Mouse (Mus musculus) frontal cortex, postnatal 25 days (tissue): ENCODE results near the gene Pla2g4a.

Source experiments
- DNase-seq, 2 experiments: peaks; one replicate each; pipeline ENCODE4 v3.0.0; 2022; ENCODE audit warnings: low spot score in 2 of 2

The Pla2g4a gene

DNA sequence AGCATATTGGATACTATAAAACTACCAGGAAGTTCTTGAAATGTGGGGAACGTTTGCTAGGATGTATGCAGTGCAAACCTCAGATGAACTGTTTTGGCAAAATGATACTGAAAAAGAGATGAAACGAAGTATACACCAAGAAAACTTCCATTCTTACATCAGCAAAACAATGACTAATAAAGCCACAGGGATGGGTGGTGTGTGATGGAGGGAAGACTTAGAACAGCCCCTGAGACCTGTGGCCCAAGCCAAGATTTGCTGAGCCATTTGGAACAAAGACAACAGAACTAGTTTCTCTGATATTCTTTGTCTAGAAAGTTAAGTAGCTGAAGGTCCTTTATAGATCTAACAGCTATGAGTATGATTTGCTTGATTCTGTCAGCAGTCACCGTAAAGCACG, 105.5 kb downstream of the Pla2g4a start:
- DNase-seq = no peak

- no peak for DNase-seq
These were observed 106.2 kb downstream of the Pla2g4a start for GRCm38 (mm10) chr1:149854867-149855266.

DNA sequence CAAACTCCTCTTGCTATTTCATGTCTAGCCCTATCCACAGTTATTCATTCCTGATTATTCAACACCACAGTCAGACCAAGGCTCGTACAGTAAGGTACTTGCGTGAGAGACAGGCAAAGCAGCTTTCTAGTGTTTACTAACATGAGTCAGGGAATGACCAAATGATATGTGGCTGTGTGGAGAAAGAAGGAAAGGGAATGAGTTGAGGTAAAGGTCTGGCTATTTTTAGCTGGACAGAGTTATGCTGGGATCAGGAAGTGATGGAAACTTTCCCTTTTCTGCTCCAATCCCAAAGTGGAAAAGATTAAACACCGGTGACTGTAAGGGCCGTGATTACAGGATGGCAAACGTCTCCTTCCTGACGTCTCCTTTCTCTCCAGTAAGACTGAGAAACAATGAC, 114.4 kb downstream of the Pla2g4a start:
- no peak for DNase-seq

- DNase-seq = no peak
These were observed 119.2 kb downstream of the Pla2g4a start for GRCm38 (mm10) chr1:149841845-149842244.

DNA sequence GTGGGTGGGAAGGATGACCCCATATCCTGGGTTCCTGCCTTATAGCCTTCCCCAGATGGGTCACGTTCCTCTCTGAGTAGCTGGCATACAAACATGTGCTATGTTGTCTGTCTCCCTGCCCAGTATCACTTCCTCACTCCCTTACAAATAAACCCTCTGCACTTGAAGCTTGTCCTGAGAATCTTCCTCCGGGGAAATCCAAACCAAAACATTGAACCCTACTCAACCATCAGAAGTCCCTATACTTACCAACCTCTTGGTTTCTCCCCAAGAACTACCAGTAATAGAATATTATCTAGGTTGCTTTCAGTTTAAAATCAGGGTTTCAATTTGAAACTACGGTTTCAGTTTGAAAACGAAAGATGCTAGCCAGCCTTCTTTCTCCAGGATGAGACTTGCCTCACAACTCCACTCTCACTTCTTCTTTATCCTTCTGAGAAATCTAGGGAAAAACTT, 120.1 kb downstream of the Pla2g4a start:
- no peak for DNase-seq

GRCm38 (mm10) chr1:149840312-149840930, 120.7 kb downstream of the Pla2g4a start:
- no peak for DNase-seq

GRCm38 (mm10) chr1:149836496-149836895, 124.6 kb downstream of the Pla2g4a start:
- DNase-seq = no peak

DNA sequence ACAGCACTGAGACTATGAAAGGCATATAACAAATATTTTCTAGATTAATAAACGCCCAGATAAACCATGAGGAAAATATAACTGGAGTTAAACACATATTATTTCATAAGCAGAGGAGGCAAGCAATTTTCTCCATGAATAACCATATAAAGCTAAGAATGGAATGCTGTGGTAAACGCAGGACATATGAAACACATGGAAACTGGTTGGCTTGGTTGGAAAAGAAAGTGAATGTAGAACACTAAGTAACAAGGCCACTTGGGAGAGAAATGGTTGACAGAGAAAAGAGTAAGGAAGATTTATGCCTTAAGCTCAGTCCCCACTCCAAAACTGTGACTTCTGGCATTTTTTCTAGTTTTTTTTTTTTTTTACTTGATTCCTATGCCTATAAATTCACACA, 127.2 kb downstream of the Pla2g4a start:
- no peak for DNase-seq

GRCm38 (mm10) chr1:149832952-149833351, 128.1 kb downstream of the Pla2g4a start:
- DNase-seq = no peak

DNA sequence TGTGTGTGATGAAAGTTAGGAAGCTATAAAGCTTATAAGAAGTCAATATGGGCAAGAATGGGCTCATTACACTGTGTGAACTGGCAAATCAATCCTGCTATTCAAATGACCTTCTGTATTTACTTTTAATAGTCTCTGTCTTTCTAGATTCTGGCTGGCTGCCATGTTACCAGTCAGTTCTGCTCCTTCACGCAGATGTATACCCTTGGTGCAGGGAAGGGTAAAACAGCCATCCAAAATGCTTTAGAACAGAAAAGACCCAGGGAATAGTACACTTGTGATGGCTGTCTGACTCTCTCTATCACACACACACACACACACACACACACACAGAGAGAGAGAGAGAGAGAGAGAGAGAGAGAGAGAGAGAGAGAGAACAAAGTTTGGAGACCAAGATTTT, 128.6 kb downstream of the Pla2g4a start:
- DNase-seq = no peak

GRCm38 (mm10) chr1:149831100-149831499, 130.0 kb downstream of the Pla2g4a start:
- DNase-seq = no peak

DNA sequence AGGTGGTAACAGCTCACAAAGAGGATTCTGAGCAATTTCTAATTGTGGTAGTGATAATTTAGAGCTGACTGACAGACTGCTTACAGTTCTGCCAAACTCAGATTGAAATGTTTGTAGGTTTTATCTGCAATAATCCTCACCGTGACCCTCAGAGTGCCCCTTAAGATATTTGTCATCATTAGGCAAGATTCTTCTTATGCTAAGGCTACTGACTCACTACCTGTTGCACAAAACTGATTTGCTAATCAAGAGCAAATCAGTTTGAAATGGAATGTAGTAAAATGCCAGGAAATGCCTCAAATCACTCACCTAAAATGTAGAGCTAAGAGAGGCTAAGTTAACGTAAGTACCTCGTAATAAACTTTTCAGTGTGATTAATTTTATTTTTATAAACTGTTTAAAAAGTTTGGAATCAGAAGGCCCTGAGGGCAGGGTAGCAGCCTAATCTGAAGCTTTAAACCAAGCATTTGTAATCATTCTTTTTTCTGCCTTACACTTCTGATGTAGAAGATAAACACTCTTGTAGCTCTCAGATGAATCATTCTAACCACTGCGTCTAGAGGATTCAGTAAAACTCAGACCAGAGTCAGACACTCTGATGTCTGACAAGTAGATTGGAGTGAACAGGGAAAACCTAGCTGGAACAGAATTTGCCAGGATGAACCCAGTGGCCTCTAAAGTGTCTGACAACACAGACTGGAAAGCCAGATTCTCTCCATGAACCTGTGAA, 147.3 kb downstream of the Pla2g4a start:
- no peak for DNase-seq

DNA sequence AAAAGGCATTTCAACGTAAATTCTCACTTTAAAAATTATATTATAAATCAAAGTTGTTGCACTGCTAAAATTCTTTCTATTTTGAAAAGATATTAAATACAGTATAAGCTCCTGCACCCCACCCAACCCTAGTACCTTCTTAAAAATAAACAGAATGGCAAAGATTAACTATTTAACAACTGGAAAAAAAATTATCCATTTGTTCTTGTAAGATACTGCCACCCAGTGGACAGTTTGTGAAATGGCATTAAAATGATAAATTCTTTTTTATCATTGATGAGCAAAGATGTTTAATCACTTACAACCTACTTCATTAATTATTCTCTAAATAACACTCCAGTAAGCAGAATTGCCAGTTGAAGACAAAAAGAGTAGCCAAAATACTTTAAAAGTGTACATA, 151.6 kb downstream of the Pla2g4a start:
- no peak for DNase-seq
